Mouse (Mus musculus): Measurements from ENCODE around the gene Gjb5.
A peak's percentile ranks its signal among the peaks of the same experiment; 100 is the strongest.

The Gjb5 gene

GRCm38 (mm10) chr4:127345000-127345399 lies 13.0 kb downstream of the Gjb5 start:
- no peak for DNase-seq

- no peak for DNase-seq
Measured at GRCm38 (mm10) chr4:127341372-127341771, 16.6 kb downstream of the Gjb5 start.

- no peak for DNase-seq
Measured at GRCm38 (mm10) chr4:127337668-127338067, 20.3 kb downstream of the Gjb5 start.

GRCm38 (mm10) chr4:127334870-127335504 lies 23.0 kb downstream of the Gjb5 start:
- DNase-seq, result no peak

GRCm38 (mm10) chr4:127331171-127331570 lies 26.8 kb downstream of the Gjb5 start:
- no peak for DNase-seq

GRCm38 (mm10) chr4:127330181-127331100 lies 27.5 kb downstream of the Gjb5 start, which contains the start of gene Gjb3:
Gene Gjb3, minus strand, starts transcription at chr4:127330844.
- DNase-seq, result no peak

- no peak for DNase-seq
Measured at GRCm38 (mm10) chr4:127329751-127330150, 28.2 kb downstream of the Gjb5 start.

GRCm38 (mm10) chr4:127329046-127329445 lies 28.9 kb downstream of the Gjb5 start:
- no peak for DNase-seq

GRCm38 (mm10) chr4:127328378-127328777 lies 29.6 kb downstream of the Gjb5 start:
- no peak for DNase-seq

- no peak for DNase-seq
Measured at GRCm38 (mm10) chr4:127327749-127328148, 30.2 kb downstream of the Gjb5 start.

GRCm38 (mm10) chr4:127327258-127327657 lies 30.7 kb downstream of the Gjb5 start:
- DNase-seq, result no peak

GRCm38 (mm10) chr4:127325276-127325675 lies 32.7 kb downstream of the Gjb5 start:
- DNase-seq, result no peak

GRCm38 (mm10) chr4:127324759-127325158 lies 33.2 kb downstream of the Gjb5 start:
- DNase-seq, result peak; percentile 61

GRCm38 (mm10) chr4:127324296-127324695 lies 33.7 kb downstream of the Gjb5 start:
- no peak for DNase-seq

- DNase-seq, result no peak
Measured at GRCm38 (mm10) chr4:127323651-127324050, 34.3 kb downstream of the Gjb5 start.

- peak; percentile 55 for DNase-seq
Measured at GRCm38 (mm10) chr4:127319613-127320012, 38.4 kb downstream of the Gjb5 start.

GRCm38 (mm10) chr4:127317143-127317542 lies 40.8 kb downstream of the Gjb5 start:
- no peak for DNase-seq

GRCm38 (mm10) chr4:127315753-127316152 lies 42.2 kb downstream of the Gjb5 start:
- DNase-seq, result no peak

GRCm38 (mm10) chr4:127314585-127314984 lies 43.4 kb downstream of the Gjb5 start:
- DNase-seq, result no peak

GRCm38 (mm10) chr4:127313861-127314260 lies 44.1 kb downstream of the Gjb5 start, which contains the start of gene Gja4:
Gene Gja4, minus strand, starts transcription at chr4:127314039.
- DNase-seq, result peak; percentile 59

GRCm38 (mm10) chr4:127312349-127312748 lies 45.6 kb downstream of the Gjb5 start:
- no peak for DNase-seq

- no peak for DNase-seq
Measured at GRCm38 (mm10) chr4:127311561-127311960, 46.4 kb downstream of the Gjb5 start.

- no peak for DNase-seq
Measured at GRCm38 (mm10) chr4:127306915-127307314, 51.1 kb downstream of the Gjb5 start.
